Mouse (Mus musculus): Measurements from ENCODE around the gene Camp.

DNA sequence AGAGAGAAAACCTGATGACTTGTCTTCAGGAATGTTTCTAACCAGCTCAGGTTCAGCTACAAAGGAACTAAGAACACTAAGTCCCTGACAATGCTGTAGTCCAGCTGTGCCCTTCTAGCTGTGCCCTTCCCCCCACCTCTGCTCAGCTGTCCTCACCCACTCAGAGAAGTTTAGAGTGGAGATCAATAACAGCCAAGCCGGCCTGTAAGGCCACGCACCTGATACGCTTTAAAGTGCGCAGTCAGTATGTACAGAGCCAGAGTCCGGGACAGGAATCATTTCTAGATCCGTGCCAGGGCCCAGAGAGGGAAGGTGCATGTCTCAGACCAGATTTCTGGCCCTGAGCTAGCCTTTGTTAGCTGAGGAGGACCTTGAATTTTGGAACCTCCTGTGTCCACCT is 6.5 kb upstream of the Camp start:
- TF ChIP-seq GATA1 (IDR thresholded peaks at IDR 0.05; ENCODE audit: low read length) (no peak), TAL1 (IDR thresholded peaks at IDR 0.05; ENCODE audit: low read length) (no peak)
